Mouse (Mus musculus) kidney, postnatal 0 days (tissue): ENCODE measurements around the gene Pkp4. TPM values are rescaled to one million over a fixed set of nuclear protein-coding genes. Genes with fewer than 3 reads are reported as not detected.

Experiments used
- ATAC-seq: fragments of 200-750 bp; cut with Nextera tagmentation; replicated peaks from 2 replicates; pipeline ENCODE4 v1.8.0; 2017; ENCODE audit warnings: low read depth, moderate number of reproducible peaks, moderate TSS enrichment, moderate library complexity; ENCODE audit not compliant: low FRiP score
- DNase-seq: peaks from one replicate; pipeline ENCODE4 v3.0.0-alpha.2; 2016; ENCODE audit warnings: low spot score
- H3K27ac ChIP-seq: fragments of 300-500 bp; sonication (generic); 2 replicates; pipeline ENCODE4 v1.5.1; 2014; ENCODE audit warnings: mild to moderate bottlenecking
- H3K27me3 ChIP-seq: fragments of 300-500 bp; sonication (generic); 2 replicates; pipeline ENCODE4 v1.6.1; 2014; ENCODE audit warnings: low read length, mixed read lengths; ENCODE audit not compliant: insufficient read depth
- H3K36me3 ChIP-seq: fragments of 300-500 bp; sonication (generic); 2 replicates; pipeline ENCODE4 v1.6.1; 2014; ENCODE audit warnings: low read length, mixed read lengths; ENCODE audit not compliant: insufficient read depth
- H3K4me1 ChIP-seq: fragments of 300-500 bp; sonication (generic); replicated peaks from 2 replicates; pipeline ENCODE4 v1.6.1; 2014; ENCODE audit warnings: antibody characterized with exemption, low read length, mixed read lengths; ENCODE audit not compliant: insufficient read depth
- H3K4me2 ChIP-seq: fragments of 300-500 bp; sonication (generic); 2 replicates; pipeline ENCODE4 v1.6.1; 2014; ENCODE audit warnings: mild to moderate bottlenecking, low read length, moderate library complexity, mixed read lengths
- H3K4me3 ChIP-seq: fragments of 300-500 bp; sonication (generic); replicated peaks from 2 replicates; pipeline ENCODE4 v1.5.1; 2014; ENCODE audit warnings: low read depth, low read length
- H3K9ac ChIP-seq: fragments of 300-500 bp; sonication (generic); 2 replicates; pipeline ENCODE4 v1.6.1; 2014; ENCODE audit warnings: low read depth, low read length
- H3K9me3 ChIP-seq: fragments of 300-500 bp; sonication (generic); replicated peaks from 2 replicates; pipeline ENCODE4 v1.6.1; 2016; ENCODE audit warnings: low read length, inconsistent platforms, mixed read lengths
- CTCF ChIP-seq: IDR thresholded peaks from 2 replicates; pipeline ENCODE4 v1.5.1; 2016; ENCODE audit warnings: antibody characterized with exemption, low read depth, mild to moderate bottlenecking, moderate library complexity
- whole genome bisulfite sequencing: fragments of 180-500 bp; shearing (Covaris S2); extraction: QIAGEN DNeasy Blood & Tissue Kit; methylation state at CpG from one replicate; pipeline ENCODE4 v1.1.7; 2014; 5-methylcytosine and 5-hydroxymethylcytosine counted together
- polyA plus RNA-seq: library from polyadenylated mRNA; unstranded; fragments of >200 nt; fragmentation: Nextera tagmentation; extraction: Ambion mirVana; gene quantifications from 2 replicates; pipeline ENCODE4 v1.2.1, GENCODE M21; 2015

The Pkp4 gene
- 20.2 and 24.1 TPM in 2 replicates for polyA plus RNA-seq

DNA sequence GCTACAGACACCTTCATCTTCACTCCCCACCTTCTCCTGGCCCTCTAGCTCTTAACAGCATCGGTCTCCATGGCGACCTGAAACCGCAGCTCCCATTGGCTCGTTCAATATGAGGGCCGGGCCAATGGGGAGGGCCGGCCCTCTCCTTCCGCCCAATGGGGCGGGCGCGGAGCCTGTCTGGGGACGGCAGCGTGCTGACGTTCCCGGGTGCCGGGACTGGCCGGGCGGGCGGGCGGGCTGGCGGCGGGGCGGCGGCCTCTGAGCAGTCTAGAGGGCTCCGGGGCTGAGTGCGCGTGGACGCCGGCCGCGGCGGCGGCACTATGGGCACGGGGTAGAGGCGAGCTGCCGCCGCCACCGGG is at the start of gene Pkp4, which contains the start of gene Ccdc148:
Pkp4 (plus strand) TSS at position 246 of the 359 bp plus-strand sequence.
Ccdc148 (minus strand) TSS at position 79 of the 359 bp plus-strand sequence.
- ATAC-seq, result peak; percentile 98

DNA sequence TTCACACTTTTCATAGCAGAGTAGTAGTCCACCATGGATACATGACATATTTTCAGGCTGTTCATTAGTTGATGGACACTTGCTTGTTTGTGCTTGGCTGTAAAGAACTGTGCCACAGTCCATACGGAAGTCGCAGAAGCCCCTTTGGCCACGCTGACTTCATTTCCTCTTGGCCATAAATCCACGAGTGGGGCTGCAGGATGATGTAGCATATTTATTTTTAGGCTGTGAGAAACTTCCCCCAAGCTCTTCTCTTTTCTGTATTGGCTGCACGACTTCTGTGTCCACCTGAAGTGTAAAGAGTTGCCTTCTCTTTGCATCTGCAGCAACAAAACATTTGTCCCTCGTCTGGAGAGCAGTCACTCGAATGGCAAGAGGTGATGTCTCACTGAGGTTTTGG is 31.6 kb upstream of the Pkp4 start:
- WGBS, result 66% methylated on average over 7 of the region's 7 CpGs
- Histone ChIP-seq H3K4me2 (no peak overlapping the region), H3K27me3 (no peaks in the 10 kb centered on the region), H3K36me3 (no peaks in the 10 kb centered on the region), H3K9me3 (no peaks in the 10 kb centered on the region), H3K4me1 (no peaks in the 10 kb centered on the region), H3K9ac (no peak overlapping the region), H3K4me3 (no peak overlapping the region), H3K27ac (no peak overlapping the region)
- ATAC-seq, result no peak
- no peak for DNase-seq
- no peak for TF ChIP-seq CTCF

More for the DNA sequence above, at the start of gene Pkp4, which contains the start of gene Ccdc148:
- peak within 1 kb of the TSS; percentile 82 for H3K4me2 ChIP-seq
- H3K4me3 ChIP-seq, result peak within 1 kb of the TSS; percentile 80
- H3K36me3 ChIP-seq, result no peaks in the 10 kb centered on the region
- no peaks in the 10 kb centered on the region for H3K27me3 ChIP-seq
- no peak for TF ChIP-seq CTCF
- H3K9ac ChIP-seq, result peak within 1 kb of the TSS; percentile 78
- peak within 1 kb of the TSS; percentile 94 for H3K27ac ChIP-seq
- H3K9me3 ChIP-seq, result no peaks in the 10 kb centered on the region
- peak; percentile 98 for DNase-seq
- peaks cover 4% of the 10 kb centered on the region; the same call in 1 of the 2 replicates for H3K4me1 ChIP-seq
- under 1% methylated on average over 37 of the region's 37 CpGs for WGBS

DNA sequence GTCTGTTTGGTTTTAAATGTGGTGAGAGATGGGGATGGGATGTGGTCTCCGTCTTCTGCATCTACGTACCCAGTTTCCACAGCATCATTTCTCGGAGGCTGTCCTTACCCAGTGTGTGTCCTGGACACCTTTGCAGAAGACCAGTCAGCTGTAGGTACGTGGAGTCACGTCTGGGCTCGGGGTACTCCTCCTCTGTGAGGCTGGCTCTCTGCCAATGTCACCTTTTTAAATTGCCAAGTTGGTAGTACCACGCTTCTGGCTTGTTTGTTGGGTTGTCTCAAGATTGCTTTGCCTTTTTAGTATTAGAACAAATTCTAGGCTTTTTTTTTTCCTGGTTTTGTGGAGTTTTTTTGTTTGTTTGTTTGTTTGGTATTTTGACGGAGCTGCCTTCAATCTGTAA is 30.8 kb upstream of the Pkp4 start:
- DNase-seq (no peak), ATAC-seq (no peak)
- Histone ChIP-seq H3K4me3 (no peak overlapping the region), H3K4me2 (no peak overlapping the region), H3K27ac (no peak overlapping the region), H3K9ac (no peak overlapping the region), H3K4me1 (no peaks in the 10 kb centered on the region), H3K9me3 (no peaks in the 10 kb centered on the region), H3K27me3 (no peaks in the 10 kb centered on the region), H3K36me3 (no peaks in the 10 kb centered on the region)
- WGBS, result 78% methylated on average over 8 of the region's 8 CpGs
- TF ChIP-seq CTCF, result no peak

DNA sequence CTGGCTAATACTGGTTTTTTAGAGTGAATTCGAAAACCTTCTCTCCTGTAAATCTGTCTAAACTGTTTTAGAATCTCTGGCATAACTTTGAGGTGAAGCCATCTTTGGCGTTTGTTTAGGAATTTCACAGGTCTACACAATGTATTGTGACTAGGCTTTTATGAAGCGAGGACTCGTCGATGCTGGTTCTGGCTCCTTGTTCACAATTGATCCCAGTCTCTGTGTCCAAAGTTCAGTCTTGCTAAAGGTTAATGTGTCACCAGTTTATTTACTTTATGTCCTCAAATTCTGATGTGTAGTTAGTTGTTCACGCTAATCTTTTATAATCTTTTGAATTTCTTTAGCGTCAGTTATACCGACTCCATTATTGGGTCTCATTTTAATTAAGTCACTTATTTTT is 29.6 kb upstream of the Pkp4 start:
- H3K27me3 ChIP-seq, result no peaks in the 10 kb centered on the region
- DNase-seq, result no peak
- no peak overlapping the region for H3K4me2 ChIP-seq
- ATAC-seq, result no peak
- H3K9ac ChIP-seq, result no peak overlapping the region
- TF ChIP-seq CTCF, result no peak
- no peaks in the 10 kb centered on the region for H3K4me1 ChIP-seq
- no peaks in the 10 kb centered on the region for H3K36me3 ChIP-seq
- H3K4me3 ChIP-seq, result no peak overlapping the region
- H3K9me3 ChIP-seq, result no peaks in the 10 kb centered on the region
- H3K27ac ChIP-seq, result no peak overlapping the region
- WGBS, result 83% methylated on average over 8 of the region's 8 CpGs

DNA sequence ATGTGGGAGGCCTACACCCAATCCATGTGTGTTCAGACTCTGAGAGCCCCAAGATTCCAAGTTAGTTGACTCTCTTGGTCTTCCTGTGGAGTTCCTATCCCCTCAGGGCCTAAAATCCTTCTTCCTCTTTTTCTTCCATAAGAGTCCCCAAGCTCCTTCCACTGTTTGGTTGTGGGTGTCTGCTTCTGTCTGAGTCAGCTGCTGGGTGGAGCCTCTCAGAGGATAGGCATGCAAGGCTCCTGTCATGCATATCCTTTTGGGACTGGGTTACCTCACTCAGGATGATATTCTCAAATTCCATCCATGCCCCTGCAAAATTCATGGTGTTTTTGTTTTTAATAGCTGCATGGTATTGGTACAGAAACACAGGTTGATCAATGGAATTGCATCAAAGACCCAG is 5.2 kb upstream of the Pkp4 start:
- no peaks in the 10 kb centered on the region for H3K27me3 ChIP-seq
- H3K9ac ChIP-seq, result no peak overlapping the region
- no peaks in the 10 kb centered on the region; the same call in 1 of the 2 replicates for H3K4me1 ChIP-seq
- no peak for DNase-seq
- TF ChIP-seq CTCF, result no peak
- H3K4me2 ChIP-seq, result no peak overlapping the region
- H3K9me3 ChIP-seq, result no peaks in the 10 kb centered on the region
- H3K4me3 ChIP-seq, result no peak overlapping the region
- no peak overlapping the region for H3K27ac ChIP-seq
- no peaks in the 10 kb centered on the region for H3K36me3 ChIP-seq
- no peak for ATAC-seq

DNA sequence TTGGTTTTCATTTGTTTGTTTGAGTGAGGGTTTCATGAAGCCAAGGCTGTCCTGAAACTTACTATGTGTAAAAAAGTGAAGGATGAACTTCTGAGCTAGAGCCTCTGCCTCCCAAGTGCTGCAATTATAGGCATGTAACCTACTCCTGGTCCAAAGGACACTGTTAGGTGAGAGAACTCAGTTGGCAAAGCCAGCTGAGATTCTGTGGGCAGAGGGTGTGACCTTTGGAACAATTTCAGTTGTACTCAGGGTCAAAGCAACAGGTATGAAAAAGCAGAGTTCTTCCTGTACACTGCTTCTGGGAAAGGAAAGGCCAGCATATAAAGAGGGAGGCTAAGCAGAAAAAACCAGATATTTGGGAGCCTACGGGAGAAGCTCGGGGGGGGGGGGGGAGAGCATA is 2.5 kb upstream of the Pkp4 start:
- H3K4me2 ChIP-seq, result no peak overlapping the region
- ATAC-seq (no peak), DNase-seq (no peak)
- H3K4me1 ChIP-seq, result peaks cover 4% of the 10 kb centered on the region; the same call in 1 of the 2 replicates
- H3K36me3 ChIP-seq, result no peaks in the 10 kb centered on the region
- no peak overlapping the region for H3K27ac ChIP-seq
- H3K9ac ChIP-seq, result no peak overlapping the region
- H3K4me3 ChIP-seq, result no peak overlapping the region
- H3K9me3 ChIP-seq, result no peaks in the 10 kb centered on the region
- TF ChIP-seq CTCF, result no peak
- H3K27me3 ChIP-seq, result no peaks in the 10 kb centered on the region
- 50% methylated on average over 2 of the region's 2 CpGs for WGBS
